Mouse (Mus musculus): ENCODE measurements around the gene Scgb1b10. TPM values are rescaled to one million over a fixed set of nuclear protein-coding genes. Genes with fewer than 3 reads are reported as not detected.
"Not testable (repeated sequence)": the region's sequence is repeated elsewhere in the genome, so short reads cannot be mapped to it uniquely, and the experiment has no call there.

Gene Scgb1b10
- not detected in 2 replicates for polyA plus RNA-seq (2012; rRNA removed)

DNA sequence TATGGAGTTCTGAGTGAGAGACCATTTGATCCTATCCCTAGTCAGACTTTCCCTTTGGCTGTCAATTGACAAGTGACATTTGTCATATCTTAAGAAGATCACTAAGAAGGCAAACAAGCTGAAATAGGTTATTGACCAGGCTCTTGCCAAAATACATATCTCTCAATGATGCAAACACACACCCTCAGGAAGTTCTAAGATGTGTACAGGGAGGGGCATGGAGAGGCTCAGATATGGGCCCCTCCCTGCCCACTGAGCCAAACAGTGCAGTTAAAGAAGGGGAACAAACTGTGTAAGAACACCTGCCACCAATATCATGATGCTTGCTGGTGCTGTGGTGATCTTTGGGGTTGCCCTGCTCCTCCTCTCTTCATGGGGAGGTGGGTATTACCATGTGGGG is at the start of gene Scgb1b10:
Gene Scgb1b10, plus strand, starts transcription at position 301 of the 400 bp plus-strand sequence.
- not testable (repeated sequence) for DNase-seq (ENCODE audit: low read depth in 1 of 2, low spot score in 2 of 2); H3K27me3 ChIP-seq (ENCODE audit: control insufficient read depth, insufficient read depth, low read length); H3K4me3 ChIP-seq (ENCODE audit: extremely low read depth, insufficient read depth, insufficient read length); H3K4me1 ChIP-seq (ENCODE audit: control insufficient read depth, insufficient read depth, insufficient read length); H3K36me3 ChIP-seq (ENCODE audit: control insufficient read depth, insufficient read depth, low read length); H3K27ac ChIP-seq (ENCODE audit: insufficient read depth, low read length)

Other genes starting within 250 kb of the Scgb1b10 start
- gene Scgb2b11, start 110.3 kb downstream of the Scgb1b10 start, polyA plus RNA-seq (2012; rRNA removed), result not detected in 2 replicates
- gene Scgb1b11, start 122.0 kb downstream of the Scgb1b10 start, polyA plus RNA-seq (2012; rRNA removed), result not detected in 2 replicates
- not detected in 2 replicates for gene Scgb2b12, start 226.4 kb downstream of the Scgb1b10 start, polyA plus RNA-seq (2012; rRNA removed)
- gene Scgb1b12, start 233.3 kb downstream of the Scgb1b10 start, polyA plus RNA-seq (2012; rRNA removed), result not detected in 2 replicates